Mouse (Mus musculus) limb, embryonic 14.5 days (tissue): ENCODE data around the gene Crk. TPM values are rescaled to one million over a fixed set of nuclear protein-coding genes. Genes with fewer than 3 reads are reported as not detected.

Experiments used
- ATAC-seq: fragments of 200-750 bp; cut with Nextera tagmentation; 2 replicates; pipeline ENCODE4 v1.8.0; 2017; ENCODE audit warnings: low read depth, moderate number of reproducible peaks, moderate TSS enrichment; ENCODE audit not compliant: low FRiP score
- DNase-seq: peaks from one replicate; pipeline ENCODE4 v3.0.0-alpha.2; 2015; ENCODE audit warnings: low spot score
- H3K27ac ChIP-seq: fragments of 300-500 bp; sonication (generic); replicated peaks from 2 replicates; pipeline ENCODE4 v1.5.1; 2014; ENCODE audit warnings: low read depth, mild to moderate bottlenecking, low read length, moderate library complexity, mixed read lengths
- H3K27me3 ChIP-seq: fragments of 300-500 bp; sonication (generic); 2 replicates; pipeline ENCODE4 v1.6.1; 2014; ENCODE audit warnings: low read length, mixed read lengths; ENCODE audit not compliant: control insufficient read depth, insufficient read depth
- H3K36me3 ChIP-seq: fragments of 300-500 bp; sonication (generic); 2 replicates; pipeline ENCODE4 v1.6.1; 2014; ENCODE audit warnings: mild to moderate bottlenecking, low read length, moderate library complexity, mixed read lengths; ENCODE audit not compliant: control insufficient read depth, insufficient read depth
- H3K4me1 ChIP-seq: fragments of 300-500 bp; sonication (generic); 2 replicates; pipeline ENCODE4 v1.6.1; 2014; ENCODE audit warnings: antibody characterized with exemption, low read length, mixed read lengths; ENCODE audit not compliant: control insufficient read depth, insufficient read depth
- H3K4me2 ChIP-seq: fragments of 300-500 bp; sonication (generic); replicated peaks from 2 replicates; pipeline ENCODE4 v1.6.1; 2014; ENCODE audit warnings: low read depth, mild to moderate bottlenecking, low read length, moderate library complexity; ENCODE audit not compliant: severe bottlenecking
- H3K4me3 ChIP-seq: fragments of 300-500 bp; sonication (generic); replicated peaks from 2 replicates; pipeline ENCODE4 v1.5.1; 2014; ENCODE audit warnings: low read length
- H3K9ac ChIP-seq: fragments of 300-500 bp; sonication (generic); 2 replicates; pipeline ENCODE4 v1.6.1; 2014; ENCODE audit warnings: mild to moderate bottlenecking, low read depth, low read length, moderate library complexity; ENCODE audit not compliant: severe bottlenecking
- H3K9me3 ChIP-seq: fragments of 300-500 bp; sonication (generic); 2 replicates; pipeline ENCODE4 v1.6.1; 2016; ENCODE audit warnings: low read length; ENCODE audit not compliant: control insufficient read depth
- POLR2A ChIP-seq: fragments of 200-500 bp; IDR thresholded peaks from 2 replicates; pipeline ENCODE4 v1.8.0; 2012; ENCODE audit warnings: inconsistent platforms, mild to moderate bottlenecking, moderate library complexity, borderline replicate concordance; ENCODE audit not compliant: insufficient read depth, insufficient read length; ENCODE audit errors: extremely low read depth
- WGBS: fragments of 180-500 bp; shearing (Covaris S2); extraction: QIAGEN DNeasy Blood & Tissue Kit; methylation state at CpG from one replicate; pipeline ENCODE4 v1.1.7; 2014; 5-methylcytosine and 5-hydroxymethylcytosine counted together
- polyA plus RNA-seq, 2 experiments: library from polyadenylated mRNA; depleted of rRNA in 1 of 2; stranded (reverse) in 1 of 2; unstranded in 1 of 2; fragments of >200 nt; fragmentation: Nextera tagmentation in 1 of 2; extraction: Ambion mirVana in 1 of 2; gene quantifications; 2 replicates each; pipeline versions ENCODE4 v1.2.1 to v1.2.3; 2012 to 2014

Gene Crk
- polyA plus RNA-seq, 2 experiments: 78.2 to 103 TPM

DNA sequence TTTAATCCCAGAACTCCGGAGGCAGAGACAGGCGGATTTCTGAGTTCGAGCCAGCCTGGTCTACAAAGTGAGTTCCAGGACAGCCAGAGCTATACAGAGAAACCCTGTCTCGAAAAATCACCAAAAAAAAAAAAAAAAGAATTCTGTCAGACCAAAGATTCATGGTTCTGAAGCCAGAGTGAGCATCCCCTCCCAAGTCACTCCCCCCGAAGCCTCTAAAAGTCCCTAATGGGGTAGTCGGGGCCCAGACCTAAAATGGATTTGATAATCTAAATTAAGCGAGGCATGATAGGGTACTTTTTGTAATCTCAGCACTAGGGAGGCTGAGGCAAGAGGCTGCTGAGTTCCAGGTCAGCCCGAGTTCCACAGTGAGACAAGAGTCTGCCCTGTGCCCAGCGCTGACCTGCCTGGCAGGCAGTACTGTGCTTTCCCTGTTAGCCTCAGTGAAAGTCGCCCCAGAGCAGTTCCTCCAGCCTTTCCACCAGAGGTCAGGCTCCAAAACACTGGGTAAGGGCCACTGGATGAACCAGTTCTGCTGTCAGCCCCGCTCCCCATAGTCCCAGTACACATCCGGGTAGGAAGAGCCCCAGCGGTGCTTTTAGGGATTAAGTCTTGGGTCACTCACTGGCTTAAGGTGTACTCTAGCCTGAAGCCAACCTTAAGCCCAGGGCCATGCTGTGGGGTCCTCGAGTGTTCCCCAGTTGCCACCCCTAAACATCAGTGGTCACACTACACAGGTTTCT, 25.9 kb upstream of the Crk start:
- H3K4me3 ChIP-seq: peak overlapping the region; percentile 48
- 0 out of 2 replicates have a peak, but pooled peaks cover 9% of the 10 kb centered on the region for H3K36me3 ChIP-seq
- no peak for ATAC-seq
- H3K27ac ChIP-seq: no peak overlapping the region
- H3K4me1 ChIP-seq: peaks cover 30% of the 10 kb centered on the region
- 29% methylated on average over 14 of the region's 14 CpGs for WGBS
- TF ChIP-seq POLR2A: no peak
- 0 out of 2 replicates have a peak, but pooled peaks cover 6% of the 10 kb centered on the region for H3K27me3 ChIP-seq
- 0 out of 2 replicates have a peak overlapping the region, but pooled peaks have one; percentile 46 for H3K9ac ChIP-seq
- H3K9me3 ChIP-seq: no peaks in the 10 kb centered on the region
- no peak for DNase-seq
- H3K4me2 ChIP-seq: peak overlapping the region; percentile 94

GRCm38 (mm10) chr11:75653781-75654470, 25.1 kb upstream of the Crk start:
- ATAC-seq (peak; percentile 82), DNase-seq (peak; percentile 82)
- Histone ChIP-seq H3K4me2 (peak overlapping the region; percentile 94), H3K27ac (no peak overlapping the region), H3K9ac (peak overlapping the region; percentile 46), H3K36me3 (peaks cover 13% of the 10 kb centered on the region), H3K4me1 (peaks cover 30% of the 10 kb centered on the region), H3K4me3 (peak overlapping the region; percentile 48), H3K27me3 (0 out of 2 replicates have a peak, but pooled peaks cover 6% of the 10 kb centered on the region), H3K9me3 (no peaks in the 10 kb centered on the region)
- no peak for TF ChIP-seq POLR2A
- 2% methylated on average over 17 of the region's 45 CpGs for WGBS

DNA sequence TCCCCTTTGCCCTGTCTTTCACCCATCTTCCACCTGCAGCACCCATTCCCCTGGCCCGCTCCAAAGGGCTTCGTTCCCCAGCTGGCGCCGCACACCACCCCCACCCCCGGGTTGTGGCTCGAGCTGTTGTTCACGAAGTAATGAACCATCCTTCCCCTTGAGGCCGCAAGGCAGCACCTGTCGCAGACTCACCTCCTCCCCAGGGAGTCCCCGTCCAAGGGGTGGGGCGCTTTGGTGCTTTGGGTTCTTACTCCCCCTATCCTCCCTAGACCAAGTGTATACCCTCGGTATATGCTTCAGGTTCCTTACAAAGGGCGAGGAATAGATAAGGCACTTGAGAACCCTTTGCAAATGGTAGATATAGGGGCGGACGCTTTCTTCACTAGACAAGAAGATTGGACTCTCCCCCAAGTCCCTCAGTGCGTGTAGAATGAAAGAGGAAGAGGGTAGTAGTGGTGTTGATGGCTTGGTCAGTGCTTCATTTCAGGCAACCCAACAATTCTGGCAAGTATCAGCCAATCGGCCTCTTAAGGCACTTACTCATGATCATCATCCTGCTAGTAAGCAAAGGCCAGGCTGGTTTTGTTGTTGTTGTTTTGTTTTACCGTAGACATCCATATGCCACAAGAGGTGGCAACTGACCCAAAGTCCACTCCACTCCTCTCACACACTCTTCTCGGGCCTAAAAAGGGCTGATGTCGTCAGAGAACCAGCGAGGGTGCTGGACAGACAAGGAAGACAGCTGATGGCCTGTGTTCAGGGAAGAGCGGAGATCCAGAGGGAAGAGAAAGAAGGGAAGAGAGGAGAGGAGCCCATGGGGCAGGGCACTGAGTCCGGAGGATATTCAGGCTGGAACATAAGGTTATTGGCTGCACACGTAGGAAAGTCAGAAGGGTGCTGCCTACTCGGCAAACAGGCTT, 24.3 kb upstream of the Crk start:
- H3K27me3 ChIP-seq: 0 out of 2 replicates have a peak, but pooled peaks cover 6% of the 10 kb centered on the region
- peak overlapping the region; percentile 67; the same call in 1 of the 2 replicates for H3K27ac ChIP-seq
- peak overlapping the region; percentile 94 for H3K4me2 ChIP-seq
- ATAC-seq (no peak), DNase-seq (no peak)
- peak overlapping the region; percentile 46; the same call in 1 of the 2 replicates for H3K9ac ChIP-seq
- TF ChIP-seq POLR2A: no peak
- no peaks in the 10 kb centered on the region for H3K9me3 ChIP-seq
- WGBS: 45% methylated on average over 25 of the region's 25 CpGs
- peak overlapping the region; percentile 72 for H3K4me3 ChIP-seq
- peaks cover 30% of the 10 kb centered on the region for H3K4me1 ChIP-seq
- H3K36me3 ChIP-seq: peaks cover 20% of the 10 kb centered on the region

DNA sequence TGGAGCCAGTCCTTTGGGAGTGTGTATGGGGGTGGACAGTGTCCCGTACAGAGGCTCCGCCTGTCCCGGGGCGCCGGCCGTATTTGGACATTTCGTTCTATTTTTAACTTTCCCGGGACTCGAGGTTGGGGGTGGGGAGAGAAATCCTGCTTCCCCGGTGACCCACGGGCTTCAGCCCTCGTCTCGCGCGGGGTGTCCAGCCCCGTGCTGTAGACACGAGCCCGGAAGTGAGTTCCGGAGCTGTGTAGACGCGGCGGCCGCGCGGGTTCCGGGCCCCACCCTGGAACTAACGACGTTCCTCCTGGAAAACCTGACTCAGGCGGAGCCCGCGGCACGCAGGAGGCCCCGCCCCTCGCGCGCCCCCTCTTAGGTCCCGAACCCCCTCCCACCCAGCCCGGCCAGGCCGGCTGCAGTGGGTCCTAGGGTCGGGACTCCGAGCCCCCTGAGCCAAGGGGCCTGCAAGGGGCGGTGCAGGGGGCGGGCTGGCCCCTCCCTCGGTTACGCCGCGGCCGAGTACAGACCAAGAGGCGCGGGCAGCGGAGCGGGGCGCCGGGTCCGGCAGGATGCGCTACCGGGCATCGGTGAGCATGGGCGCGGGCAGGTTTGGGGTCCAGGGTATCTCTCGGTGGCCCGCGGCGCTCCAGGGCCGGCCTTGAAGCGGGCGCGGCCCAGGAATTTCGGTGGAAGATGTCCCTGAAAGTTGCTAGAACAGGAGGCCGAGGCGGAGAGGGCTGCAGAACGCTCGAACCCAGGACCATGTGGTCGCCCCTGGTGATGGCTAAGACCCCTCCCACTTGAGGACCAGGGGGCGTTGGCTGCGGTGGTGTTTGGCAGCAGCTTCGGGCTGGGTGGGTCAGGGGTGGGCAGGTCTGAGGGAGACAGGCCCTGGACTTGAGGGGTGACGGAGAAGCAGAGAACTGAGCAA, 23.2 kb upstream of the Crk start:
- TF ChIP-seq POLR2A: no peak
- ATAC-seq (peak; percentile 48), DNase-seq (peak; percentile 67)
- Histone ChIP-seq H3K4me1 (peaks cover 27% of the 10 kb centered on the region), H3K36me3 (peaks cover 31% of the 10 kb centered on the region), H3K4me3 (peak overlapping the region; percentile 72), H3K27me3 (0 out of 2 replicates have a peak, but pooled peaks cover 6% of the 10 kb centered on the region), H3K27ac (peak overlapping the region; percentile 67), H3K4me2 (peak overlapping the region; percentile 83), H3K9me3 (no peaks in the 10 kb centered on the region), H3K9ac (peak overlapping the region; percentile 87)
- WGBS: 2% methylated on average over 48 of the region's 78 CpGs
